Mouse (Mus musculus): ENCODE measurements around the gene Tdpoz2.
"Not testable (repeated sequence)": the region's sequence is repeated elsewhere in the genome, so short reads cannot be mapped to it uniquely, and the experiment has no call there.

Gene Tdpoz2

DNA sequence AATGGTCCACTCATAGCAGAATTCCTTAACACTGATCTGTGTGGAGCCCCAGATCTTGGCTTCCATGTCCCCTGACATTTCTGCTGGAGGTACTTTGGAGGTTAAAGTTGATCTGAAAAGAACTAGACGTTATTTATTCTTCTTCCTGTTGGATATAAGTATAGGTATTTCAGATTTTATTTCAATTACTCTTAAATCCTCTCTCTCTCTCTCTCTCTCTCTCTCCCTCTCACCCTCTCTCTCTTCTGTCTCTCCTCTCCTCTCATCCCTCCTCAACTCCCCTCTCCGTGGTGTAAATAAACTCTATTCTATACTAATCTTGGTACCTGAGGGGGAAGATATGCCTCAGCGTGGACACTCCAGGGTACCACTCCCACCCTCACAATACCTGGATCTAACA lies at the start of gene Tdpoz2:
Tdpoz2 (minus strand) TSS at position 101 of the 400 bp plus-strand sequence.
- no peak for DNase-seq (ENCODE audit: low spot score)

DNA sequence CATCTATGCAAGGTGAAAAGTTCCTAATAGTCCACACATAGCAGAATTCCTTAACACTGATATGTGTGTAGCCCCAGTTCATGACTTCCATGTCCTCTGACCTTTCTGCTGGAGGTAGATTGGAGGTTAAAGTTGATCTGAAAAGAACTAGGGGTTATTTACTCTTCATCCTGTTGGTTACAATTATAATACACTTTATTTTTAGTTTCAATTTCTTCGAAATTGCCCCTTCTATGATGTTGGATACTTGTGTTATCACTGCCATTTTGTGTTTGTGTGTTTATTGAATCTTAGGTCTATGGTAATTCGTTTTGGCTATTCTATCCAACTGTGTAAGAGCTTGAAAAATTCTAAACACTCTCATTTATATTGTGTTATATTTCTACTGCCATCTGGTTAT lies 40.5 kb upstream of the Tdpoz2 start, which contains the start of gene Gm37596:
Gm37596 (minus strand) TSS at position 101 of the 400 bp plus-strand sequence.
- DNase-seq (ENCODE audit: low spot score) = not testable (repeated sequence)

DNA sequence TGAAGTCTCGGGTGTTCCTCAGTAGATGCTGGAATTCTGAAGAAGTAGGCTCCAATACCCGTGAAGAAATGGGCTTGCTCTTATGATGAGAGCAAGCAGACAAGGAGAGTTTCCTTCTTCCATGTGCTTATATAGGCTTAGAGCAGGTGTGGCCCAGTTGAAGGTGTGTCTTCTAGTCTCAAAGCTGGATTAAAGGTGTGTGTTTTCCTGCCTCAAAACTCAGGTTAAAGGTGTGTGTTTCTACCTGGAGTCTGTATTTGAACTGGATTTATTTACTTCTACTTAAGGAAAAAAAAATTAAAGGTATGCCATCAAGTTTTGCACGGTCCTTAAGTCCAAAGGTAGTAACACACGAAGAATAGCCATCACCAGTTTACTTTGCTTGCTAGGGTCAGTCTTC lies 23.7 kb upstream of the Tdpoz2 start, which contains the start of gene Tdpoz1:
Tdpoz1 (minus strand) TSS at position 101 of the 400 bp plus-strand sequence.
- DNase-seq (ENCODE audit: low spot score) = not testable (repeated sequence)

DNA sequence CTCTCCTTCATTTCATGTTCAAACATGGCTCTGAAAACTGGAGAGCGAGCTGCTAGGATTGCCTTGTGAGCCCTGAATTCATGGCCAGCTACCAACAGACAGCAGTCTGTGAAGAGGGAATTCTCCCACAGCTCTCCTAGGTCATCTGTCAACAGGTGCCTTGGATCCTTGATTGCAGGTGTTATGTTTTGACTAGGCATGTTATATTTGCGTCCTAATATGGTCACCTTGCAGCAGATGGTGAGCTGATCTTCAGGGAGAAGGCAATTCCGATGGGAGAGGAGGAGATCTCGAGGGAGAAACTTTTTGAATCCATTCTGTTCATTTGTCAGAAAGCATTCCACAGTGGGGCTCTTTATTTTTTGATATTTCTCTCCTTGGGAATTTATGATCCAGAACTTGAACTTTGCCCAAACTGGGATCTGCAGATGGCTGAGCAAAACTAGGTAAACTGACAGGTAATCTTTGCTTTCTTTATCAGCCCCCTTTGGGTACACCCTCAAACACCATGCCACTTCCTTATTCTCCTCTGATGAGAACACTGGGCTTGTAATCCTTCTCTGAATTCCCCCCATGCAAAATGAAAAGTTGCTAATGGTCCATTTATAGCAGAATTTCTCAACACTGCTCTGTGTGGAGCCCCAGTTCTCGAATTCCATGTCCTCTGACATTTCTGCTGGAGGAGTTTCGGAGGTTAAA lies 18.5 kb upstream of the Tdpoz2 start:
- not testable (repeated sequence) for DNase-seq (ENCODE audit: low spot score)

DNA sequence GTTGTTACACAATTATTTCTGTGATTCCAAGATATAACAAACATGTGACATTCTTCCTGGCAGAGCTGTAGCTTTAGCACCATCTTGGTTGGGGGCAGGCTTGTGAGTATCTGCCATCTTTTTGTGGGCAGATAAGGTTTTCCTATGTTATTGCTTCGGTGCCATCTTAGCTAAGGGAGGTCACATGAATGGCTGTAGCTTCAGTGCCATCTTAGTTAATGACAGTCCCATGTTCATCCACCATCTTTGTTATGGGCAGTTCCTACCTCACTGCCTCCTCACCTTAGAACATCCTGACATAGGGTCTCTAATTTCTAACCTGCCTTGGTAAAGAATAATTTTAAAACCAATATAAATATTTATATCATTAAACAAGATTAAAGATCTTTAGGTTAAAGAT lies 1.8 kb upstream of the Tdpoz2 start:
- DNase-seq (ENCODE audit: low spot score) = no peak

DNA sequence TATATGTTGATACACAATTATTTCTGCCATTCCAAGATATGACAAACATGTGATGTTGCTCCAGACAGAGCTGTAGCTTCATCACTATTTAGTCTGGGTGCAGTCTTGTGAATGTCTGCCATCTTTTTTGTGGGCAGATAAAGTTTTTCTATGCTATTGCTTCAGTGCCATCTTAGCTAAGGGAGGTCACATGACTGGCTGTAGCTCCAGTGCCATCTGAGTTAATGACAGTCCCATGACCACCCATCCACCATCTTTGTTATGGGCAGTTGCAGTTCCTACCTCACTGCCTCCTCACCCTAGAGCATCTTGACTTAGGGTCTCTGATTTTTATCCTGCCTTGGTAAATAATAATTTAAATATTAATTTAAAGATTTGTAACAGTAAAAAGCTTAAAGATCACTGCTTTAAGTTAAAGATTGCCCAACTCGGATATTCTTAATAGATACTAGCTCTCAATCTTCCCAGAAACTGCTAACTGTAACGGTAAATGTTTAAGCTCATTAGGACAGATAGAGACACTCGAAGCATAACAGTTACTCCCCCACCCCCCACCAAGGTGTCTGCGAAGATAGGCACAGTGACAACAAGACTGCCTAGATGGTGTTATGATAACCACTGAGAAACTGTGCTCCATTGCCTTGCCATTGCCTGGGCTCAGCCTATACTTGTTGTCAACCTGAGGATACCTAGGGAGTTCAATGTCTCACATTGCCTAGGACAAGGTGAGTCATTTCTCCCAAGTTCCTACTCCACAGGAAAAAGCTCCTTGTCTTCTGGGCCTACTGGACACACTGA lies 21.4 kb downstream of the Tdpoz2 start:
- DNase-seq (ENCODE audit: low spot score) = not testable (repeated sequence)

DNA sequence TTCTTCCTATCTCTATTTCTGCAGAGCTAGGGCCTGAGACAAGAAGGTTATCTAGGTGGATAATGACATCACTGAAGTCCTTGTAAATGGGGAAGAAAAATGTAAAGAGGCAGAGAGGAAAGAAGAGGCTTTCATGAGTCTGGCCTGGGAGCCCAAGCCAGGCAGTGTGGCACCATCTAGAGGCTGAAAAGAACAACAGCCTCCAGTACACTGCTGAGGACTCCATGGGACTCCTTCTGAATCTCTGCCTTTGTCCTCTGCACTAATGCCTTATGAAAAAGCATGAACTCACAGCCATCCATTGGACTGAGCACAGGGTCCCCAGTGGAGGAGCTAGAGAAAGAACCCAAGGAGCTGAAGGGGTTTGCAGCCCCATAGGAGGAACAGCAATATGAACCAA lies 43.5 kb downstream of the Tdpoz2 start:
- not testable (repeated sequence) for DNase-seq (ENCODE audit: low spot score)

DNA sequence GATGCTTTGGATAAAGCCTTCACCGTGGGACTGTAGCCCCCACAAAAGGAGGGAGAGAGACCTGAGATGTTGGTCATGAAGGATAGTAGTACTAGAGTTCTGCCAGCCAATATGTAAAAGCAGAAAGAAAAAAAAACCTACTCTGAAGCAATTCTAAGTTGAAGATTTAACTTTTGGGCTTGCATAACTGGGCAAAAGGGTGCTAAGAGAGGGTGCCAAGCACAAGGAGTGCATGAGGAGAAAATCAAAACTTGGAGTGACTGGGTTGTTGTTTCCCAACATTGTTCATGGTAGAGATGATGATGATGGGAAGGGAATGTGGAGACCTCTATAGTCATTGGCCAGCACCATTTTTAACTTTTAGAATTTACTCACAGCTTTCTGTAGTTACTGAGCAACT lies 50.6 kb downstream of the Tdpoz2 start:
- no peak for DNase-seq (ENCODE audit: low spot score)
